Mouse (Mus musculus): ENCODE measurements around the gene Srsf10. TPM values are rescaled to one million over a fixed set of nuclear protein-coding genes. Genes with fewer than 3 reads are reported as not detected.

The Srsf10 gene
- polyA plus RNA-seq, 1 experiment from 2014 or later, result 361 TPM

DNA sequence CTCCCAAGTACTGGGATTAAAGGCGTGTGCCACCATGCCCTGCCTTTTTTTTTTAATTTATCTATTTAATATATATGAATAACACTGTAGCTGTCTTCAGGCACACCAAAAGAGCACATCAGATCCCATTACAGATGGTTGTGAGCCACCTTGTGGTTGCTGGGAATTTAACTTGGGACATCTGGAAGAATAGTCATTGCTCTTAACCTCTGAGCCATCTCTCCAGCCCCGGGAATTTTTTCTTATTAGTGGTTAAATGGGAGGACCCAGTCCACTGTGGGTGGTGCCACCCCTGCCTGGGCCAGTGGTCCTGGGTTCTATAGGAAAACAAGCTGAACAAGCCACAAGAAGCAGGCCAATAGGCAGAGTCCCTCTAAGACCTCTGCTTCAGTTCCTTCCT, 22.2 kb downstream of the Srsf10 start:
- no peaks in the 10 kb centered on the region for H3K9me3 ChIP-seq
- peaks cover 31% of the 10 kb centered on the region for H3K4me1 ChIP-seq
- ATAC-seq (ENCODE audit: insufficient number of reproducible peaks, insufficient read depth, low FRiP score, low TSS enrichment), result no peak
- H3K27ac ChIP-seq, result no peak overlapping the region
- 59% methylated on average over 2 of the region's 2 CpGs for WGBS
- no peak overlapping the region for H3K9ac ChIP-seq
- H3K4me3 ChIP-seq, result no peak overlapping the region
- no peaks in the 10 kb centered on the region for H3K36me3 ChIP-seq
- no peak overlapping the region for H3K4me2 ChIP-seq (replicated peaks)
- H3K27me3 ChIP-seq, result no peaks in the 10 kb centered on the region

DNA sequence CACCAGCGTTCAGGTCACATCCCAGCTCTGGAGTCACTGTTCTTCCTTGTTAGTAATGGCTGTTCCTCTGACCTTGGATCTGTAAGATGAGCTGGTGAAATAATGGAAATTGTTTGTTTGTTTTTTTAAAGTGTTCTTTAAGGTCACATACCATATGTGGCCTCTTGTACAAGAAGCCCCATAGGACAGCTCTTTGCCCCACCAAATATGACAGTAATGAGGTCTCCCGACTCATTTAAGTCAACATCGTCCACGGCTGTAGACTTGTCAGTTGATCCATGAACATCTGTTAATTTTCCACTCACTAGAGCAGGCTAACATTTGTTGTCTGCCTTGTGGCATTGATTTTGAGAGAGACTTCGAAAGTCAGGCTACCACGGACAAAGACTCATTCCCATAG, 23.5 kb downstream of the Srsf10 start:
- Histone ChIP-seq H3K27me3 (no peaks in the 10 kb centered on the region), H3K4me1 (peaks cover 41% of the 10 kb centered on the region), H3K4me2 (replicated peaks) (no peak overlapping the region), H3K4me3 (no peak overlapping the region), H3K27ac (no peak overlapping the region), H3K9ac (no peak overlapping the region), H3K36me3 (no peaks in the 10 kb centered on the region), H3K9me3 (no peaks in the 10 kb centered on the region)
- ATAC-seq (ENCODE audit: insufficient number of reproducible peaks, insufficient read depth, low FRiP score, low TSS enrichment), result no peak
- WGBS, result 27% methylated on average over 6 of the region's 6 CpGs

DNA sequence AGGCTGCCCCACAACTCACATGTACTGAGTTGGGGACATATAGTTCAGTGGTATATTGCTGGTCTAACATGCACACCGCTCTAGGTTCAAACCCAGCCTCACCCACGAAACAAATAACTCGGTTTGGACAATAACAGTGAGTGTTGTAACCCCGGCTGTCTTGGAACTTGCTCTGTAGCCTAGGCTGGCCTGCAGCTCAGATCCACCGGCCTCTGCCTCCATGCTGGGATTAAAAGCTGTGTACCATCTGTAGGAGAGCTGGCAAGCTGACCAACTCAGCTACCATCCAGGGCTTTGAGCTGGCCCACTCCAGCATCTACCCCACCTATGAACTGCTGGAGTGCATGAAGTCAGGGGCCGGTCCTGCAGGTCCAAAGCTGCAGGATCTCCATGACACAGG, 24.5 kb downstream of the Srsf10 start:
- H3K9ac ChIP-seq, result no peak overlapping the region
- no peak overlapping the region for H3K4me2 ChIP-seq (replicated peaks)
- H3K9me3 ChIP-seq, result no peaks in the 10 kb centered on the region
- no peaks in the 10 kb centered on the region for H3K36me3 ChIP-seq
- WGBS, result 89% methylated on average over 6 of the region's 6 CpGs
- H3K4me1 ChIP-seq, result peaks cover 35% of the 10 kb centered on the region
- no peak overlapping the region for H3K4me3 ChIP-seq
- no peaks in the 10 kb centered on the region for H3K27me3 ChIP-seq
- no peak for ATAC-seq (ENCODE audit: insufficient number of reproducible peaks, insufficient read depth, low FRiP score, low TSS enrichment)
- H3K27ac ChIP-seq, result no peak overlapping the region

DNA sequence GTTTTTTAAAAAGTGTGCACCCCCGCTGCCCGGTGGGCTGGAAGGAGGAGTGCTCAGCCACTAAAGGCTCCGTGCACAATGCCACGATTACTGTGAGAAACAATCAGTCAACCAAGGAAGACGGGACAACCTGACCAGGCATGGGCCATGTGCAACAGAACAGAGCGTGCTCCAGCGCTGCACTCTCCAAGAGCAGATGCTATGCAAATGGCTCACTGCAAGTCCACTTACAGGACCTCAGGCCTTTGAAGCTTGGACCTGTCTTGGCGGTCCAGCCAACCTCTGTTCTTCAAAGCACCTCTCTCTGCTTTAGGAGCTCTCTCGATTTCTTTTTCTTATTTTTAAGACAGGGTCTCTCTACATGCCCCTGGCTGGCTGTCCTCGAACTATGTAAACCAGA, 25.0 kb downstream of the Srsf10 start:
- H3K27me3 ChIP-seq, result no peaks in the 10 kb centered on the region
- ATAC-seq (ENCODE audit: insufficient number of reproducible peaks, insufficient read depth, low FRiP score, low TSS enrichment), result no peak
- H3K4me1 ChIP-seq, result peaks cover 32% of the 10 kb centered on the region
- H3K4me2 ChIP-seq (replicated peaks), result no peak overlapping the region
- H3K27ac ChIP-seq, result no peak overlapping the region
- no peak overlapping the region for H3K4me3 ChIP-seq
- H3K9ac ChIP-seq, result no peak overlapping the region
- H3K36me3 ChIP-seq, result no peaks in the 10 kb centered on the region
- WGBS, result 90% methylated on average over 10 of the region's 10 CpGs
- no peaks in the 10 kb centered on the region for H3K9me3 ChIP-seq

DNA sequence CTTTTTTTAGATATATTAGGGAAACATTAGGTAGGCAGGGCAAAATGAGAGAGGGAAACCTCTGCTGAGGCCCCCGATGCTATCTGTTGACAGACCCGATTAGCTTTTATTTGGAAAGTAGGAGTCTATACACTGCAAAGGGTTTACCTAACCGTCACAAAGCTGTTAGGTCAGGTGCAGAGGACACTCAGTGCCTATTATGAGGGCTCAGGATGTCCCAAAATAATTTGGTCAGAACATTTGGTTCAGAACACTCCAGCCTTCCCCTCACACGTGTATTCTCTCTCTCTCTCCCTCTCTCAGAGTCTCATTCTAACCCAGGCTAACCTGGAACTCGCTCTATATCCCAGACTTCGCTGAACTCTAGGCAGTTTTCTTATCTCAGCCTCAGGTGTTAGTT, 26.5 kb downstream of the Srsf10 start:
- 78% methylated on average over 6 of the region's 6 CpGs for WGBS
- no peak overlapping the region for H3K9ac ChIP-seq
- no peak for ATAC-seq (ENCODE audit: insufficient number of reproducible peaks, insufficient read depth, low FRiP score, low TSS enrichment)
- H3K4me3 ChIP-seq, result no peak overlapping the region
- H3K4me2 ChIP-seq (replicated peaks), result no peak overlapping the region
- H3K27ac ChIP-seq, result no peak overlapping the region
- no peaks in the 10 kb centered on the region for H3K9me3 ChIP-seq
- no peaks in the 10 kb centered on the region for H3K36me3 ChIP-seq
- H3K4me1 ChIP-seq, result peaks cover 18% of the 10 kb centered on the region
- no peaks in the 10 kb centered on the region for H3K27me3 ChIP-seq

DNA sequence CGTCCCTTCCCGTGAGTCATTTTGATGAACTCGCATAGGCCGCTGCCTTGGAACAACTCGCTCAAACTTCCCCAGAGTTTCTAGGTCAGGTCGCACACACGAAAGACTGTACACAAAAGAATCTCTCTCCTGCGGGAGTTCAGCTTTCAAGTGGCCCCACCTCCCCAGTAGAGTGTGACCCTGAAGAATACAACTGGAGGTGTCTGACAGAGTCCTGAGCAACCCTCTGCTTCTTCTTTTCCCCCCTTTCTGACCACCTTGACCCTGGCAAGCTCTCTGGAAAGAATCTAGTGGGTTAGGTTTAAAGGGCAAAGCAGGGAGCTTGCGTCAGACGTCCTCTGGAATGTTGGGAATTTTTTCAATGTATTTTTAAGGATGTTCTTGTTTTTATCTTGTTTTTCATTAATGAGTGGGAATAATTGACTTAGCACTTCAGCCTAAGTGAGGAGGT, 27.9 kb downstream of the Srsf10 start:
- Histone ChIP-seq H3K27ac (no peak overlapping the region), H3K9ac (no peak overlapping the region), H3K27me3 (no peaks in the 10 kb centered on the region), H3K36me3 (no peaks in the 10 kb centered on the region), H3K9me3 (no peaks in the 10 kb centered on the region), H3K4me2 (replicated peaks) (no peak overlapping the region), H3K4me1 (peaks cover 14% of the 10 kb centered on the region), H3K4me3 (no peak overlapping the region)
- WGBS, result 34% methylated on average over 10 of the region's 10 CpGs
- no peak for ATAC-seq (ENCODE audit: insufficient number of reproducible peaks, insufficient read depth, low FRiP score, low TSS enrichment)

DNA sequence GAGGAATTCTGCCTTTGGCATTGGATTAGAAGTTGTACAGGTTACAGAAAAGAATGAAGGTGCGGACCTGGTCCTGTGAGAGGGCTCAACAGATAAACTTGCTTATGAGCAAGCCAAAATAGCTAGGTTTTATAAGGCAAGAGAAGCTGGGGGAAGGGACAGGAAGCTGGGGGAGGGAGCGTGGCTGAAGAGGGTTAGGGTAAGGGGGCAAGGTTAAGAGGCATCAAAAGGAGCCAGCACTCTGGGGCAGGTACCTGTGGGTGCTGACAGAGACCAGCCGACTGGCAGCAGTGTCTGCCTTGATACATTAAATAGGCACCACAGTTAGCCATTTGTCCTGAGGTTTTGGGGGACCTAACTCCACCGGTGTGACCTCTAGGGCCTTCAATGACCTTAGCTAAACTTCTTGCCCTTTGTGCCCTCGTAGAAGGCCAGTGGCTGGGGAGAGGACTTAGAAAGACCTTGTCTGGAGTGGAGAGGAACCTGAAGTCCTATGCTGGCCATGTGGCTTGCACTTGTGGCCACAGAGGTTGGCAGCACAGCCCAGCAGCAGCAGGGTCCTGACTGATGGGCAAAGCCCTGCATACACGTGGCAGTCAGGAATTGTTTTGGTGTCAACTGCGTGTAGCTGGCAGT, 28.5 kb downstream of the Srsf10 start:
- Histone ChIP-seq H3K27me3 (no peaks in the 10 kb centered on the region), H3K36me3 (no peaks in the 10 kb centered on the region), H3K9ac (no peak overlapping the region), H3K4me1 (peaks cover 14% of the 10 kb centered on the region), H3K27ac (peak overlapping the region; percentile 7; the same call in 1 of the 2 replicates), H3K9me3 (no peaks in the 10 kb centered on the region), H3K4me3 (no peak overlapping the region), H3K4me2 (replicated peaks) (no peak overlapping the region)
- no peak for ATAC-seq (ENCODE audit: insufficient number of reproducible peaks, insufficient read depth, low FRiP score, low TSS enrichment)
- 31% methylated on average over 7 of the region's 7 CpGs for WGBS

DNA sequence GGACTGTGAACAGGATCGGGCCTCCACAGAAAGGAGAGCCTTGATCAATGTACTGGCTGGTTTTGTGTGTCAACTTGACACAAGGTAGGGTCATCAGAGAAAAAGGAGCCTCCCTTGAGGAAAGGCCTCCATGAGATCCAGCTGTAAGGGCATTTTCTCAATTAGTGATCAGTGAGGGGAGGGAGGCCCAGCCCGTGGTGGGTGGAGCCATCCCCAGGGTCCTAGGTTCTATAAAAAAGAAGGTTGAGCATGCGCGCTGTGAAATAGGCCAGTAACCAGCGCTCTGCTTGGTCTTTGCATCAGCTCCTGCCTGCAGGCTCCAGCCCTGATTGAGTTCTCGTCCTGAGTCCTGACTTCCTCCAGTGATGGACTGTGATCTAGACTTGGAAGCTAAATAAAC, 29.0 kb downstream of the Srsf10 start:
- Histone ChIP-seq H3K9ac (no peak overlapping the region), H3K9me3 (no peaks in the 10 kb centered on the region), H3K4me1 (peaks cover 14% of the 10 kb centered on the region), H3K27ac (peak overlapping the region; percentile 7; the same call in 1 of the 2 replicates), H3K4me2 (replicated peaks) (no peak overlapping the region), H3K27me3 (no peaks in the 10 kb centered on the region), H3K4me3 (no peak overlapping the region), H3K36me3 (no peaks in the 10 kb centered on the region)
- ATAC-seq (ENCODE audit: insufficient number of reproducible peaks, insufficient read depth, low FRiP score, low TSS enrichment), result no peak
- 31% methylated on average over 6 of the region's 6 CpGs for WGBS

DNA sequence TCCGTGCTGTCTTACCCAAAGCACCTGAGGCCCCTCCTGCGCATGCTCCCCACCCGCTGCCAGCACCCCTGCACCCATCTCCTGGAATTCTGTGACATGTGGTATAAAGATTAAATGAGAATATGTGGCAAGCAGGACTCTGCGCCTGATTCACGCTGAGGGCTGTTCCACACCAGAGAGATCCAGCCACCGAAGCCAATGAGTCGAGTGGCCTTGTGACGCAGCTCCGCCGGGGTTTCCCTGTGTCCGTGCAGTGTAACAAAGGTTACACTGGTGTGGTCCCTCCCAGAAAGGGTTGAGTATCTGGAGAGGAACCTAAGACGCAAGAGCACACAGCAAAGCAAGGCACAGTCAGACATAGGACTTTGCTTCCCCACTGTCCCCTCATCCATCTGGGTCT, 30.1 kb downstream of the Srsf10 start:
- ATAC-seq (ENCODE audit: insufficient number of reproducible peaks, insufficient read depth, low FRiP score, low TSS enrichment), result no peak
- Histone ChIP-seq H3K9me3 (no peaks in the 10 kb centered on the region), H3K4me2 (replicated peaks) (no peak overlapping the region), H3K4me3 (no peak overlapping the region), H3K27ac (no peak overlapping the region), H3K27me3 (no peaks in the 10 kb centered on the region), H3K9ac (no peak overlapping the region), H3K36me3 (no peaks in the 10 kb centered on the region), H3K4me1 (peaks cover 14% of the 10 kb centered on the region)
- WGBS, result 92% methylated on average over 12 of the region's 12 CpGs

DNA sequence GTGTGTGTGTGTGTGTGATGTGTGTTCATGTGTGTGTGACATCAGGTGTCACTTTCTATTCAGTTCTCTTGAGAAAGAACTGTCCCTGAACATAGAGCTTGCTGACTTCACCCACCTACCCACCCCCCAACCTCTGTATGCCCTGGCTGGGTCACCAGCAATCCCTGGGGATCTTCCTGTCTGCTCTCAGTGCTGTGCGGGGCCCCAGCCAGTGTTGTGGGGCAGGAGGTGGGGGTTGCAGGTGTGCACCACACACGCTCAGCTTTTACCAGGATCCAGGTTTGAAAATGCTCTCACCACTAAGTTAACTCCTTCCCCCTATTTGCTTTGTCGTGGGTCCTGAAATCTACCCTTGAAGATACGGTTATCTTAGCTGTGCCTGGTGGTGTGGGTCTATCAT, 30.6 kb downstream of the Srsf10 start:
- Histone ChIP-seq H3K4me3 (no peak overlapping the region), H3K9ac (no peak overlapping the region), H3K27ac (no peak overlapping the region), H3K27me3 (no peaks in the 10 kb centered on the region), H3K4me1 (peaks cover 14% of the 10 kb centered on the region), H3K36me3 (no peaks in the 10 kb centered on the region), H3K9me3 (no peaks in the 10 kb centered on the region), H3K4me2 (replicated peaks) (no peak overlapping the region)
- WGBS, result 85% methylated on average over 4 of the region's 4 CpGs
- no peak for ATAC-seq (ENCODE audit: insufficient number of reproducible peaks, insufficient read depth, low FRiP score, low TSS enrichment)

DNA sequence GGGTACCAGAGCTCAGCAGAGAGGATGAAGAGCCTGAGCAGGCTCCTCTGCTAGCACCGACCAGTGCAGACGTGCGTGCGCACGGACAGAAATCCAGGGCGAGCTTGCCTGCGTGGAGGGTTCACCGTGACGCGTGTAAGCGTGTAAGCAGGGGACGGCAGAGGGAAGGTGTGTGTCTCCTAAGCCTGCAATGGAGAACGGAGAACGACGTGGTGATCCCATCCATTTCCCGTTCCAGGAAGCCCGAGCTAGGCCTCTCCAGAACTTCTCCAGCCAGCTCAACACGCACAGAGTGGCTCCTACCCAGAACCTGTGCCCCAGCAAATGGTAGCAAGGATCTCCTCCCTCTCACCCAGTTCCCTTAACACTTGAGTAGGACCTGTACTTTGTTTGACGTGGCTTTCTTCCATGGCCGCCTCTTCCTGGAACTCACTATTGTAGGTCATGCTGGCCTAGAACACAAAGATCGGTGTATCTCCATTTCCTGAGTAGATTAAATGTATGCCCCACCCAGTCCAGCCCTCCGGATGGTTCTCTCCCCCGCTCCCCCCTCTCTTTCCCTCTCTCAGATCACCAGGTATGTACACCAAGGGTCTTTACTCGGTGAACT, 33.0 kb downstream of the Srsf10 start:
- Histone ChIP-seq H3K4me2 (replicated peaks) (no peak overlapping the region), H3K9me3 (no peaks in the 10 kb centered on the region), H3K9ac (no peak overlapping the region), H3K27ac (no peak overlapping the region), H3K36me3 (no peaks in the 10 kb centered on the region), H3K4me1 (peaks cover 9% of the 10 kb centered on the region), H3K27me3 (no peaks in the 10 kb centered on the region), H3K4me3 (no peak overlapping the region)
- 90% methylated on average over 24 of the region's 24 CpGs for WGBS
- no peak for ATAC-seq (ENCODE audit: insufficient number of reproducible peaks, insufficient read depth, low FRiP score, low TSS enrichment)

DNA sequence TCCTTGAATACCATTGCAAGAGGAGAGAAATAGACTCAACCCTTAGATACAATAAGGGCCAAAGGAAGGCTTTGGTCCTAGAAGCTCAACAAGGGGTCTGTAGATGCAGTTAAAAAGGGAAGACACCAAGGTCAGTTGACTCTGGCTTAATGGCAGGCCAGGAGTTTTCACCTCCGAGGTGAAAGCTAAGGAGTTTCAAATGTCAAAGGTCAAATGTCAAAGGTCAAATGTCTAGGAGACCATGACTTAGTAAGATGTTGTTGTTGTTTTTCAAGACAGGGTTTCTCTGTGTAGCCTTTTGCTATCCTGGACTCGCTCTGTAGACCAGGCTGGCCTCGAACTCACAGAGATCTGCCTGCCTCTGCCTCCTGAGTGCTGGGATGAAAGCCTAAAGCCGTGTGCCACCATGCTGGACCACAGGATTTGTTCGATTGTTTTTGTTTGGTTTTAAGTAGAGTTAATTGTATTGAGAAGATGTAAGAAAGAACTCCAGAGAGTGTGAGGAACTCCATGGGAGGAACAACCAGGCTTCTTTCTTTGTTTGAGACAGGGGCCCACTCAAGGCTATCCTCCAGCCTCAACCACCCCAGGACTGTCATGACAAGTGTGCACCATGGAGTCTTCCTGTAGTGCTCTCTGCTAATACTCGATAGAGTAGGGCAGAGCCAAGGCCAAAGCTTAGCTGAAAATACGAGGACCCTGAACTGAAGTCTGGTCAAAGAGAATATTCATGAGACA, 33.8 kb downstream of the Srsf10 start:
- H3K27ac ChIP-seq, result no peak overlapping the region
- no peaks in the 10 kb centered on the region for H3K27me3 ChIP-seq
- 78% methylated on average over 7 of the region's 7 CpGs for WGBS
- no peaks in the 10 kb centered on the region for H3K36me3 ChIP-seq
- no peak for ATAC-seq (ENCODE audit: insufficient number of reproducible peaks, insufficient read depth, low FRiP score, low TSS enrichment)
- no peak overlapping the region for H3K9ac ChIP-seq
- no peaks in the 10 kb centered on the region for H3K9me3 ChIP-seq
- H3K4me1 ChIP-seq, result peaks cover 1% of the 10 kb centered on the region
- no peak overlapping the region for H3K4me2 ChIP-seq (replicated peaks)
- H3K4me3 ChIP-seq, result no peak overlapping the region

Data from embryonic facial prominence, embryonic 12.5 days (tissue).